Mouse (Mus musculus): Measurements from ENCODE around the gene 1700016D06Rik. TPM values are rescaled to one million over a fixed set of nuclear protein-coding genes. Genes with fewer than 3 reads are reported as not detected.

1700016D06Rik gene
- total and polyA plus RNA-seq, 3 experiments: not detected

DNA sequence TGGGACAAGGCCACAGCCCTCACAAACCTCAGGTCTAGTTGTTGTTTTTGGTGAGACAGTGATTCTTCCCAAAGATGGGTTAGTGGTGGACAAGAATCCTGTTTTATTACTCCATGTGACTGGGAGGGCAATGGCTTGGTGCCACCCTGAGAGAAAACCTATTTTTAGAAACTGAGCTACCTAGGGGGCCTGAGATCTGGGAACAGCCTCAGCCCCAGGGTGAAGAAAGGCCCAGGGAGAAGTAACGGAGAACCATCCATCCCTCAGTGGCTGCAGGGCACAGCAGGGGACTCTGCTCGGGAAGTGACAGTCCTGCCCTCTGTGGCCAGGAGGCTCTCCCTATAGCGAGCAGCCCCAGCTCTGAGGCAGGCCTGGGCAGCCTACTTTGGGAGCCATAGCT, 6.8 kb upstream of the 1700016D06Rik start:
- Histone ChIP-seq H3K4me2 (ENCODE audit: insufficient read depth, low read depth, poor library complexity, severe bottlenecking) (no peak overlapping the region), H3K4me1 (ENCODE audit: control insufficient read depth in 1 of 2, insufficient read depth in 2 of 2) (no peaks in the 10 kb centered on the region), H3K4me3 (replicated peaks in 1 of 3; ENCODE audit: low read depth in 2 of 3, low read length in 2 of 3, poor library complexity in 1 of 3) (no peak overlapping the region), H3K27ac (ENCODE audit: insufficient read depth, low read depth) (no peak overlapping the region), H3K36me3 (replicated peaks in 1 of 2; ENCODE audit: control insufficient read depth in 1 of 2, insufficient read depth in 1 of 2, low read length in 1 of 2) (no peaks in the 10 kb centered on the region), H3K9ac (ENCODE audit: insufficient read depth, low read depth) (no peak overlapping the region), H3K27me3 (replicated peaks) (peaks cover 76% of the 10 kb centered on the region), H3K79me2 (replicated peaks; ENCODE audit: control insufficient read depth, extremely low read depth, insufficient read depth, poor library complexity, severe bottlenecking) (no peaks in the 10 kb centered on the region), H3K9me3 (replicated peaks; ENCODE audit: low read length) (peaks cover 9% of the 10 kb centered on the region)
- dilution Hi-C loops (cut with MboI; ENCODE audit: extremely low pct_ligation_motif_present, extremely low pct_unique_long_range_greater_than_20kb, low sequenced_read_pairs): no loop called here
- in situ Hi-C loops (cut with MboI; ENCODE audit: low pct_ligation_motif_present, low pct_unique_long_range_greater_than_20kb, low sequenced_read_pairs): loop anchor here (10.0 kb wide), 1 partner anchor 93 kb away; no protein-coding TSS in a partner anchor
- no peak for DNase-seq (ENCODE audit: extremely low read depth)
- TF ChIP-seq EP300 (IDR thresholded peaks at IDR 0.05; ENCODE audit: low read length) (no peak), RAD21 (IDR thresholded peaks at IDR 0.05; ENCODE audit: low read depth, low read length) (no peak), POLR2A (IDR thresholded peaks at IDR 0.05; ENCODE audit: low read depth, low read length) (no peak), NELFE (IDR thresholded peaks at IDR 0.05; ENCODE audit: low read depth, low read length) (no peak), MAX (IDR thresholded peaks at IDR 0.05; ENCODE audit: low read length) (no peak), MEF2A (IDR thresholded peaks at IDR 0.05; ENCODE audit: borderline replicate concordance, low read depth, low read length) (no peak), UBTF (IDR thresholded peaks at IDR 0.05; ENCODE audit: low read depth, low read length) (no peak), TCF12 (IDR thresholded peaks at IDR 0.05; ENCODE audit: low read depth, low read length) (no peak), CHD1 (IDR thresholded peaks at IDR 0.05; ENCODE audit: low read depth, low read length) (no peak), USF1 (IDR thresholded peaks at IDR 0.05; ENCODE audit: low read depth, low read length) (no peak), MAFK (IDR thresholded peaks at IDR 0.05; ENCODE audit: insufficient replicate concordance, low read length) (no peak), MXI1 (IDR thresholded peaks at IDR 0.05; ENCODE audit: low read depth, low read length) (no peak), ELF1 (IDR thresholded peaks at IDR 0.05; ENCODE audit: low read depth, low read length) (no peak), MAZ (IDR thresholded peaks at IDR 0.05; ENCODE audit: low read depth, low read length) (no peak), ZMIZ1 (IDR thresholded peaks at IDR 0.05; ENCODE audit: low read depth, low read length) (no peak)

- in situ Hi-C loops (cut with MboI; ENCODE audit: low pct_ligation_motif_present, low pct_unique_long_range_greater_than_20kb, low sequenced_read_pairs): loop anchor here (10.0 kb wide), 1 partner anchor 91 kb away; no protein-coding TSS in a partner anchor
Observed at GRCm38 (mm10) chr8:11705818-11706217, 5.0 kb upstream of the 1700016D06Rik start.

More at GRCm38 (mm10) chr8:11705818-11706217, 5.0 kb upstream of the 1700016D06Rik start:
- H3K36me3 ChIP-seq (replicated peaks in 1 of 2; ENCODE audit: control insufficient read depth in 1 of 2, insufficient read depth in 1 of 2, low read length in 1 of 2): no peaks in the 10 kb centered on the region
- no peak overlapping the region for H3K4me2 ChIP-seq (ENCODE audit: insufficient read depth, low read depth, poor library complexity, severe bottlenecking)
- no peaks in the 10 kb centered on the region for H3K4me1 ChIP-seq (ENCODE audit: control insufficient read depth in 1 of 2, insufficient read depth in 2 of 2)
- TF ChIP-seq TCF12 (IDR thresholded peaks at IDR 0.05; ENCODE audit: low read depth, low read length): no peak
- no peak for TF ChIP-seq ZC3H11A (IDR thresholded peaks at IDR 0.05; ENCODE audit: low read depth, low read length)
- TF ChIP-seq ZKSCAN1 (IDR thresholded peaks at IDR 0.05; ENCODE audit: borderline replicate concordance, low read depth, low read length): no peak
- no peak for TF ChIP-seq USF2 (conservative IDR thresholded peaks at IDR 0.05; ENCODE audit: low read depth, low read length)
- no peak for TF ChIP-seq MXI1 (IDR thresholded peaks at IDR 0.05; ENCODE audit: low read depth, low read length)
- TF ChIP-seq JUN (IDR thresholded peaks at IDR 0.05; ENCODE audit: insufficient read depth, low read depth, low read length): no peak
- no peak for TF ChIP-seq UBTF (IDR thresholded peaks at IDR 0.05; ENCODE audit: low read depth, low read length)
- TF ChIP-seq USF1 (IDR thresholded peaks at IDR 0.05; ENCODE audit: low read depth, low read length): no peak
- no peak for TF ChIP-seq ZNF384 (IDR thresholded peaks at IDR 0.05; ENCODE audit: low read depth, low read length)
- TF ChIP-seq SIN3A (IDR thresholded peaks at IDR 0.05; ENCODE audit: low read length): no peak
- TF ChIP-seq POLR2AphosphoS2 (IDR thresholded peaks at IDR 0.05; ENCODE audit: low read depth, low read length): no peak
- peaks cover 7% of the 10 kb centered on the region for H3K9me3 ChIP-seq (replicated peaks; ENCODE audit: low read length)
- no peak overlapping the region for H3K4me3 ChIP-seq (replicated peaks in 1 of 3; ENCODE audit: low read depth in 2 of 3, low read length in 2 of 3, poor library complexity in 1 of 3)
- no peak for DNase-seq (ENCODE audit: extremely low read depth)
- dilution Hi-C loops (cut with MboI; ENCODE audit: extremely low pct_ligation_motif_present, extremely low pct_unique_long_range_greater_than_20kb, low sequenced_read_pairs): no loop called here
- no peak overlapping the region for H3K27ac ChIP-seq (ENCODE audit: insufficient read depth, low read depth)
- no peaks in the 10 kb centered on the region for H3K79me2 ChIP-seq (replicated peaks; ENCODE audit: control insufficient read depth, extremely low read depth, insufficient read depth, poor library complexity, severe bottlenecking)
- H3K9ac ChIP-seq (ENCODE audit: insufficient read depth, low read depth): no peak overlapping the region
- peaks cover 80% of the 10 kb centered on the region for H3K27me3 ChIP-seq (replicated peaks)
